Mouse (Mus musculus): Measurements from ENCODE around the gene Ms4a4b.

DNA sequence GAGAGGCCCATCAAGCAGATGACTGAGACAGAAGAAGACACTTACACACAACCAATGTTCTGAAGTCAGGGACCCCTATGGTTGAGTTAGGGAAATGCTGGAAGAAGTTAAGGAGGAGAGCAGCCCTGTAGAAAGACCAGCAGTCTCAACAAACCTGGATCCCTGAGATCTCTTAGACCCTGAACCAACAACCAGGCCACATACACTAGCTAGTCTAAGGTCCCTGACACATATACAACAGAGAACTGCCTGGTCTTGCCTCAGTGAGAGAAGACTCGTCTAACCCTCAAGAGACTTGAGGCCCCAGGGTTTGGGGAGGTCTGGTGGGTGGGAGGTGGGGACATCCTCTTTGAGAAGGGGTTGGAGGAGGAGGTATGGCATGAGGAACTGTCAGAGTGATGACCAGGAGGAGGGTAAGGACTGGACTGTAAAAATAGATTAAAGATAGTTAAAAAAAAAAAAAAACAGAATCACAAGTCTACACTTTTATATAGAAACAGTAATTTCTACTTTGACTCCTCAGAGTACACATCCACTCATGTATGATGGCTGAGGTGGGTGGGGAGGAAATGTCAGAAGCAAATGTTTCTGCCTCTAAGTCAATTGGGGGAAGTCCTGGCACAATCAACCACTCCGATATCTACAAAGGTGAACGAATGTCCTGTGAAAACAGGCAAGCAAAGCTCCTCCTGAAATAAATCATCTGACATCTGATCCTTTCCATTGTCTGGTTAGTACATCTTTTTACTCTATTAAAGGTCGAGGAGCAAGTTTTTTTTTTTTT, 48.2 kb downstream of the Ms4a4b start:
- TF ChIP-seq CTCF (IDR thresholded peaks at IDR 0.05; ENCODE audit: low read depth) = no peak
- TF ChIP-seq EP300 (IDR thresholded peaks at IDR 0.05; ENCODE audit: low read depth) = no peak
